Mouse (Mus musculus) adrenal gland, adult 2 months (tissue): ENCODE data around the gene Slc35g1. TPM values are rescaled to one million over a fixed set of nuclear protein-coding genes. Genes with fewer than 3 reads are reported as not detected.
"Not testable (repeated sequence)": the region's sequence is repeated elsewhere in the genome, so short reads cannot be mapped to it uniquely, and the experiment has no call there.

ENCODE experiments used
- DNase-seq: peaks from one replicate; pipeline ENCODE4 v3.0.0; 2021
- long read RNA-seq: library from polyadenylated mRNA; stranded (forward); transcript quantifications from one replicate; pipeline ENCODE4 v2.0.0, GENCODE M21; 2021
- polyA plus RNA-seq: library from polyadenylated mRNA; depleted of rRNA; stranded (reverse); fragments of >200 nt; gene quantifications from 2 replicates; pipeline ENCODE4 v1.2.3, GENCODE M21; 2012; rRNA removed
- total RNA-seq, 2 experiments: library from RNA; stranded (reverse); gene quantifications; 2 replicates each; pipeline ENCODE4 v1.2.3; 2021

The Slc35g1 gene
- 10 to 100 TPM; 13.9 to 25.4 TPM for total RNA-seq
- polyA plus RNA-seq = 4.8 and 5.4 TPM in 2 replicates
- long read RNA-seq, transcript Slc35g1-201 (3 exons, 3,474 nt) = major isoform, 30 of 38 reads
- long read RNA-seq, partial matches to known transcripts = 0 of 38 reads
- long read RNA-seq, other reads (novel, unspliced or antisense) = 8 of 38 reads

DNA sequence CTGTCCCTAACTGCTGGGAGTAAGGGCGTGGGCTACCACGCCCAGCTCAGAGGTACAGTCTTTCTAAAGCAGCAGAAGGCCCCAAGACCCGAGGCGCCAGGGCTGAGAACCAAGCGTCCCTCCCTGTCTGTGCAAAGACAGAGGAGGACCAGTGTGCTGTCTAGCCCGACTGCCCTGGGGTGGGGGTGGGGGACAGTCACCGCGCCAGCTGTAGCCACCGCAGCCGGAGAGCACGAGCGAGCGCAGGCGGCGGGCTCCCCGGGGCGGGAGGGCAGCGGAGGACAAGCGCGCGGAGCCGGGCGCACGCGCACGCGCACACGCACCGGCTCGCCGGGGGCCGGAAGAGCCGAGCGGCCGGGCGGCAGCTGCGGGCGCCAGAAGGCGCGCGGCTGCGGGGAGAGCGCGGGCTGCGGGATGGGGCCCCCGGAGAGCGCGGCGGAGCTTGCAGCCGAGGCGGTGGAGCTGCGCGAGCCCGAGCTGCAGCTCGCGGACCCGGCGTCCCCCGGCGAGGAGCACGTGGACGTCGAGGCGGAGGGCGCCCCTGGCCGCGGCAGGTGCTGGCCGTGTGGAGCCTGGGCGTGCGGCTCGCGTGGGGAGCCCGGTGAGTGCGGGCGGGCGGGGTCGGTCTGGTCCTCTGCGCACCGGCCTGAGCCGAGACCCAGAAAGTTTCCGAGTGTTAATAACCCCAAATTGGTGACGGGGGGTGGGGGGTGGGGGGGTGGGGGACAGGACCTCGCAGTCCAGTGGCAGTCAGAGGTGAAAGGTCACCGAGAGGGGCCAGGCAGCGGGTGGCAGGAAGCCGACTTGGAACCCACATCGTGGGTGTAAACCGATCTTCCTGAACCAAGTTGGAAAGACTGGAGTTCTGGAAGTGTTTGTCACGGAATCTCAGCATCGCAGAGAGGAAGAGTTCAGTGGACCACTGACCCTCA, at the start of gene Slc35g1:
Gene Slc35g1, plus strand, starts transcription at position 280 of the 932 bp plus-strand sequence.
- DNase-seq = peak; percentile 81

- no peak for DNase-seq
Measured at GRCm38 (mm10) chr19:38348271-38349012, 47.3 kb upstream of the Slc35g1 start.

GRCm38 (mm10) chr19:38349013-38349341, 46.8 kb upstream of the Slc35g1 start:
- no peak for DNase-seq

DNA sequence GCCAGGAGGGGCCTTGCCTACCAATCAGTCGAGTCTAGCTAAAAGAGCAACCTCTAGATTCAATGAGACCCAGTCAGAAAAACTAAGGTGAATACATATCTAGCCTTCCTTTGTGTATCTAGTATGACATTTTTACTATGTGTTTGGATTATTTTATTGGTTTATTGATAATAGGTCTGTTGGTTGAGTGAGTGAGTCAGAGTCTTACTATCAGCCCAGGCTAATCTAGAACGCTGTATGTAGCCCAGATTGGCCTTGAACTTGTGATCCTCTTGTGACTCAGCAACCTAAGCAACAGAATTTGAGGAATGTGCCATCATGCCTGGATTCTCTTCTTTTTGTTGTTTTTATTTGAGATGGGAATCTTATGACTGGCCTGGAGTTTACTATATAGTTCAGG, 44.6 kb upstream of the Slc35g1 start:
- DNase-seq = peak; percentile 21

DNA sequence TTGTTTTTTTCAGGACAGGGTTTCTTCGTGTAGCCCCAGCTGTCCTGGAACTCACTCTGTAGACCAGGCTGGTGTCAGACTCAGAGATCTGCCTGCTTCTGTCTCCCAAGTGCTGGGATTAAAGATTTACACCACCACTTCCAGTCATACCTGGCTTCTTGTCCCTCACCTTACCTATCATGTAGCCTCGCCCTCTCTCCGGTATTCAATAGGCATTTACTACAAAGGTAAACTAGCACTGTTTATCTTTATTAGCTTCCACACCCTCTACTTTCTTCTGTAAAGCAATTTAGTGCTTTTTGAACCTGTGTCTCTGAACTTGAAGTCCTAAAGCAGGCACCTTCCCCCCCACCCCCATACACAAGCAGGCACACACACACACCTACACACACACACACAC, 44.1 kb upstream of the Slc35g1 start:
- no peak for DNase-seq

DNA sequence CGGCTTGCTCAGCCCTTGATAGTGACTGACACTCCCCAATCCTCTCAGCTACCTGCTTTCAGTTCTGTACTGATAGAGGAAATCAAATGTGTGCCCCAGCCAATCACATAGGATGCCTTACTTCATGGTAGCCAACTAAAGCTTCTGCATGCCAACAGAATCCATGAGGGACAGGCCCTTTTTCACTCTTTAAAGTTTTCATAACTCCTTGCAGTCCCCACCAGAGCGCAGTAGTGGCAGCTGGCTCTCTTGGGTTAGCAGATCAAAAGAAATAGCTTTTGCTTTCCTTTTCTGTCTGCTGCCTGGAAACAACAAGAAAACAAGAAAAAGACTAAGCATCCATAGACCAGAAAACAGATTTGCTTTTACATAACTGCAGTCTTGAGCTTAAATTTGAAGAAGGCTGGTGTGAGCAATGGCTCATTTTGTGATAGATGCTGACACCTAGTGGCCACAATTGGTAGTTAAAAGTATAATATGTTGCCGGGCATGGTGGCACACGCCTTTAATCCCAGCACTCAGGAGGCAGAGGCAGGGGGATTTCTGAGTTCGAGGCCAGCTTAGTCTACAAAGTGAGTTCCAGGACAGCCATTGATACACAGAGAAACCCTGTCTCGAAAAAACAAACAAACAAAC, 43.2 kb upstream of the Slc35g1 start:
- DNase-seq = peak; percentile 19

GRCm38 (mm10) chr19:38354279-38354678, 41.5 kb upstream of the Slc35g1 start:
- no peak for DNase-seq

DNA sequence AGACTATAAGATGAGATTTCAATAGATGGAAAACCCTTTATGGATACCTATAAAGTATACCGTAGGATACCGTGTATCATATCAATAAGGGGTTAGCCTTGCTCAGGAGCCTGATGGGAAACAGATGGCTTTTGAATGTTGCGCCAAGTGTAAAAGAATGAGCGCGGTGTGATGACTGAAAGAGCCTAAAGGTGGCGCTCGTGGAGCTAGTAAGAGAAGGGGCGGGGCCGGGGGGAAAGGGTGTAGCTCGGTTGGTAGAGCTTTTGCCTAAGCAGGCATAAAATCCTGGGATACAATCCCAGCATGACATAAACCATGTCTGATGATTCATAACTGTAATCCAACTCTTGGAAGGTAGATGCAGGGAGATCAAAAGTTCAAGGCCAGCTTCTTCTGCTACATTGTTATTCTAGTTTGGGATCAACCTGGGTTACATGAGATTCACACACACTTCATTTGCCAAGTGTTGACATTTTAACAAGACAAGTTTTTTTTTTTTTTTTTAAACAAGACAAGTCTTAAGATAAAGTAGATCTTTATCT, 40.9 kb upstream of the Slc35g1 start:
- peak; percentile 39 for DNase-seq

GRCm38 (mm10) chr19:38356211-38356828, 39.5 kb upstream of the Slc35g1 start:
- DNase-seq = no peak

DNA sequence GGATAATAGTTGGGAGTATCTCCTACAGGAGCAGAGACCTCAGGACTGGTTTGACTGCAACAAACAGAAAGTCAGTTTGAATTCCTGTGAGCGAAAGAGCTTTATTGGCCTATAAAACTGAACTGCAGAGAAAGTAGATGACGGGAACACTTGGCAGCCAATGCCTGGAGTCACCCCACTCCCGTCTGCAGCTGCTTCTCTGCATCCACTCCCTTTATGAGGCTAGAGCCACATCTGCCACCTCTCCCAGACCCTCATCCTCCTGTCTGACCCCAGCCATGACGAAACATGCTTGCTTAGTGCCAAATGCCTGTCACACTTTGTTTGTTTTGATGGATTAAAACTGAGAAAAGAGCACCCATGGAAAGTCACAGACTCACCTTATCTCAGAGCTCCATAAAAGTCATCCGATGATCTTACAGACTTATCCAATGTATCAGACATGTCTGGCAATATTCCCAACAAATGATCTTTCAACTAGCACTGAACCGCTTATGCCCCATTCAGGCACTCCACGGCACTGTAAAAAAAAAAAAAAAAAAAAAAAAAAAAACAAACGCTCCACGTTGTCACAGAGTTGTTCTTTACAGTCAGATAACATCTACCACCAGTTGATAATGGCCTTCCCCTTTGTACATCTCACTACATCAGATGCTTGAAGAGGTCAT, 37.7 kb upstream of the Slc35g1 start:
- DNase-seq = peak; percentile 27

DNA sequence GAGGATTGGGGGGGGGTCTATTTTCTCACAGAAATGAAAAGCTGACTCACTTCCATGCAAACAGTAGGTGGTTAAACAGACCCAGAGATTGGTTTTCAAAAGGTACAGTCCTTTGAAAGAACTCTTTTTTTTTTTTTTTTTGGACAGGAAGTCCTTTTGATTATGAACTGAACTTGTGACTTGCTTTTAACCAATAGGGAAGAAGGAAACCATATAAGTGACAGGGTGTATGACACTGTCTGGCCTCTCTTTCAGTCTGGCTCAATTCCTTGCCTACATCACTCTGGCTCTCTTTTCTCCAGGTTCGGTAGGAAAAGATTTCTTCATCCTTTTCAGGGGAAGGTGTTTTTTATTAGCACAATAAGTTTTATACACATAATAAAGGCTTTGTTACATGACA, 36.5 kb upstream of the Slc35g1 start:
- no peak for DNase-seq

DNA sequence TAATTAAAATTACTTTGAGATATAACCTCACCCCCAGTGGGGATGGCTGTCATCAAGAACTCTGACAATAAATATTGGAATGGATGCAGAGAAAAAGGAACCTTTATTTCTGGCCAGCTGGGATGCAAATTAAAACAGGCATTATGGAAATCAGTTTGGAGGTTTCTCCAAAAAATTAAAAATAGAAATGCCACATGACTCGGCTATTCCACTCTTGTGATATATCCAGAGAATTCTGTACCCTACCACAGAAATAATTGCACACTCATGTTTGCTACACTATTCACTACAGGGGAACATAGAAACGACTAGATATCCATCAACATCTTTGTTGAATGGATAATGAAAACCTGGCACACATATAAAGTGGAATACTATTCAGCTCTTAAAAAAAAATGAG, 33.9 kb upstream of the Slc35g1 start:
- no peak for DNase-seq

DNA sequence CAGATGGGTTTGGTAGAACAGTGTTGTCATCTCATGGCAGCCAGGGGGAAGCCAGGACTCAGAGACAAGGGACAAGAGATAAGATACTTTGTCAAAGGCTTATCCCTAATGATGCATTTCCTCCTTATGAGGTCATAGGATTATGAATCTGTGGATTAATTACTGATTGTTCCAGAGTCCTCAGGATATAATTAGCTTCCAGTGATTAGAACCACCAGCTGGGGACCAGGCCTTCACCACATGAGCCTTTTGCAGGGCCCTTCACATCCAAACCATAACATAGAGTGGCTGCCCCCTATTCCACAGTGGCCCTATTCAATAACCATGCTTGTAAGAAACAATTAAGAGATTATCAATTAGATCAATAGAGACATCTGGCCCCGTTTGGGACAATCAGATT, 32.4 kb upstream of the Slc35g1 start:
- DNase-seq = no peak

- DNase-seq = peak; percentile 54
Measured at GRCm38 (mm10) chr19:38363879-38364659, 31.7 kb upstream of the Slc35g1 start.

GRCm38 (mm10) chr19:38364939-38365614, 30.7 kb upstream of the Slc35g1 start:
- peak; percentile 67 for DNase-seq

- no peak for DNase-seq
Measured at GRCm38 (mm10) chr19:38372460-38373102, 23.2 kb upstream of the Slc35g1 start.

GRCm38 (mm10) chr19:38373371-38373770, 22.4 kb upstream of the Slc35g1 start:
- no peak for DNase-seq

DNA sequence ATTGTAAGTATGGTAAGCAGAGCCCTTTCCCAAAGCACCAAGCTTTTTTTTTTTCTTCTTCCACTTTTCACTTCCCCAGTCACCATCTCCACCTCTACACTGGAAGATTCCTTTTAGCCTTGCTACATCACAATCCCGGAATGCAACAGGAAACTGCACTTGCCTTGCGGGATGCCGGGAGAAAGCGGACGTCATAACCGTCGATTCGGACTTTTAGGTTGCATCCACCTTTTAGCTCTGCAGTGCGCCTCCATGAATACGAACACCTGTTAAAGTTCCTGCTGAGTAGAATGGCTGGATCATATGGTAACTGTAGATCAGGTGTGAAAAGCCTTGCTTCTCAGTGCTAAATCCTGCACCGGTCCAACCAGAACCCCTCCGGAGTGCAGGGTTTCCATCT, 12.0 kb upstream of the Slc35g1 start:
- no peak for DNase-seq

DNA sequence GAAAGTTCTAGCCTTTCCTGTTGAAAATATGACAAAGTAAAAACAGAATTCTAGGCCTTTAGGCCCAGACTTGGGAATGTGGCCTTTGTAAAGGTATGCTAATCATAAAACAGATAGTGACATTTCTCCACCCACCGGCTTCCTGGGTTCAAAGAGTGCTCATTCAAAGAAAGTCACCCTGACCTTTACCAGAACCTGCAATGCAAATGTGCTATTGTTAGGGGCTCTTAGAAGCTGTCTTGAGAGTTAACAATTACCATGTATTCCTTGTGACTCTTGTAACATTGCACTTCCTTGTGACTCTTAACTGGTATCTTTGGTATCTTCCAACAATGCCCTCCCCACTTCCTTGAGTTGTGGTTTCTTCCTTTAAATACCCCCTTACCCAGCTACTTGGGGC, 8.8 kb upstream of the Slc35g1 start:
- DNase-seq = not testable (repeated sequence)
